Mouse (Mus musculus): ENCODE measurements at regions not wholly inside any gene's neighbourhood (a gene's known extent, or its start where the extent isn't known, plus 50 kb on each side); places are given as distances from the start of the nearest gene placed in this dataset.
A peak's percentile ranks its signal among the peaks of the same experiment; 100 is the strongest.

GRCm38 (mm10) chr16:55494162-55494561 lies 196.4 kb upstream of the Zpld1 start:
- TF ChIP-seq CTCF (IDR thresholded peaks at IDR 0.05) (no peak), EP300 (IDR thresholded peaks at IDR 0.05) (no peak)
- no peak for DNase-seq (ENCODE audit: low spot score)

GRCm38 (mm10) chr16:55492111-55492510 lies 194.3 kb upstream of the Zpld1 start:
- H3K4me1 ChIP-seq (ENCODE audit: insufficient read depth, low read depth, low read length), result no peaks in the 10 kb centered on the region
- no peak overlapping the region for H3K9ac ChIP-seq (replicated peaks; ENCODE audit: low read depth)
- H3K27me3 ChIP-seq (replicated peaks; ENCODE audit: insufficient read depth, low read length), result no peaks in the 10 kb centered on the region
- WGBS, result 72% methylated on average over 4 of the region's 4 CpGs
- H3K4me3 ChIP-seq (ENCODE audit: low read depth, low read length), result no peak overlapping the region
- no peak overlapping the region for H3K27ac ChIP-seq (ENCODE audit: low read length)
- H3K36me3 ChIP-seq (ENCODE audit: insufficient read depth, low read length), result no peaks in the 10 kb centered on the region
- H3K9me3 ChIP-seq (ENCODE audit: low read length), result no peaks in the 10 kb centered on the region
- H3K4me2 ChIP-seq (replicated peaks; ENCODE audit: low read depth, low read length), result no peak overlapping the region
- ATAC-seq (no peak), DNase-seq (ENCODE audit: low spot score) (no peak)
- TF ChIP-seq EP300 (IDR thresholded peaks at IDR 0.05) (no peak), CTCF (IDR thresholded peaks at IDR 0.05) (no peak)

More at GRCm38 (mm10) chr16:55494162-55494561, 196.4 kb upstream of the Zpld1 start:
- H3K9ac ChIP-seq (replicated peaks; ENCODE audit: low read depth), result no peak overlapping the region
- no peaks in the 10 kb centered on the region for H3K9me3 ChIP-seq (ENCODE audit: low read length)
- H3K4me3 ChIP-seq (ENCODE audit: low read depth, low read length), result no peak overlapping the region
- H3K4me1 ChIP-seq (ENCODE audit: insufficient read depth, low read depth, low read length), result no peaks in the 10 kb centered on the region
- H3K27ac ChIP-seq (ENCODE audit: low read length), result no peak overlapping the region
- 39% methylated on average over 5 of the region's 5 CpGs for WGBS
- H3K4me2 ChIP-seq (replicated peaks; ENCODE audit: low read depth, low read length), result no peak overlapping the region
- H3K27me3 ChIP-seq (replicated peaks; ENCODE audit: insufficient read depth, low read length), result no peaks in the 10 kb centered on the region
- H3K36me3 ChIP-seq (ENCODE audit: insufficient read depth, low read length), result no peaks in the 10 kb centered on the region
- no peak for ATAC-seq

GRCm38 (mm10) chr16:55484391-55484790 lies 186.6 kb upstream of the Zpld1 start:
- no peaks in the 10 kb centered on the region for H3K36me3 ChIP-seq (ENCODE audit: insufficient read depth, low read length)
- no peaks in the 10 kb centered on the region for H3K4me1 ChIP-seq (ENCODE audit: insufficient read depth, low read depth, low read length)
- no peak for ATAC-seq
- no peak overlapping the region for H3K4me3 ChIP-seq (ENCODE audit: low read depth, low read length)
- H3K27ac ChIP-seq (ENCODE audit: low read length), result no peak overlapping the region
- no peaks in the 10 kb centered on the region for H3K9me3 ChIP-seq (ENCODE audit: low read length)
- no peak for TF ChIP-seq CTCF (IDR thresholded peaks at IDR 0.05)
- TF ChIP-seq EP300 (IDR thresholded peaks at IDR 0.05), result no peak
- no peak overlapping the region for H3K4me2 ChIP-seq (replicated peaks; ENCODE audit: low read depth, low read length)
- H3K27me3 ChIP-seq (replicated peaks; ENCODE audit: insufficient read depth, low read length), result no peaks in the 10 kb centered on the region
- 66% methylated on average over 2 of the region's 2 CpGs for WGBS
- no peak overlapping the region for H3K9ac ChIP-seq (replicated peaks; ENCODE audit: low read depth)
- no peak for DNase-seq (ENCODE audit: low spot score)

- H3K36me3 ChIP-seq (ENCODE audit: insufficient read depth, low read length), result no peaks in the 10 kb centered on the region
- no peak overlapping the region for H3K27ac ChIP-seq (ENCODE audit: low read length)
- no peak overlapping the region for H3K9ac ChIP-seq (replicated peaks; ENCODE audit: low read depth)
- H3K4me2 ChIP-seq (replicated peaks; ENCODE audit: low read depth, low read length), result no peak overlapping the region
- no peaks in the 10 kb centered on the region for H3K4me1 ChIP-seq (ENCODE audit: insufficient read depth, low read depth, low read length)
- no peak for DNase-seq (ENCODE audit: low spot score)
- no peak for ATAC-seq
- TF ChIP-seq CTCF (IDR thresholded peaks at IDR 0.05), result no peak
- TF ChIP-seq EP300 (IDR thresholded peaks at IDR 0.05), result no peak
- no peak overlapping the region for H3K4me3 ChIP-seq (ENCODE audit: low read depth, low read length)
- no peaks in the 10 kb centered on the region for H3K9me3 ChIP-seq (ENCODE audit: low read length)
- 73% methylated on average over 11 of the region's 11 CpGs for WGBS
- no peaks in the 10 kb centered on the region for H3K27me3 ChIP-seq (replicated peaks; ENCODE audit: insufficient read depth, low read length)
Observed at GRCm38 (mm10) chr16:55480745-55481144, 183.0 kb upstream of the Zpld1 start.

- no peak overlapping the region for H3K4me2 ChIP-seq (replicated peaks; ENCODE audit: low read depth, low read length)
- no peak overlapping the region for H3K9ac ChIP-seq (replicated peaks; ENCODE audit: low read depth)
- WGBS, result 34% methylated on average over 7 of the region's 7 CpGs
- no peak overlapping the region for H3K4me3 ChIP-seq (ENCODE audit: low read depth, low read length)
- no peaks in the 10 kb centered on the region for H3K9me3 ChIP-seq (ENCODE audit: low read length)
- H3K27me3 ChIP-seq (replicated peaks; ENCODE audit: insufficient read depth, low read length), result no peaks in the 10 kb centered on the region
- H3K36me3 ChIP-seq (ENCODE audit: insufficient read depth, low read length), result no peaks in the 10 kb centered on the region
- H3K4me1 ChIP-seq (ENCODE audit: insufficient read depth, low read depth, low read length), result no peaks in the 10 kb centered on the region
- DNase-seq (ENCODE audit: low spot score) (peak; percentile 75), ATAC-seq (peak; percentile 67)
- peak; percentile 63 for TF ChIP-seq CTCF (IDR thresholded peaks at IDR 0.05)
- no peak for TF ChIP-seq EP300 (IDR thresholded peaks at IDR 0.05)
- no peak overlapping the region for H3K27ac ChIP-seq (ENCODE audit: low read length)
Observed at GRCm38 (mm10) chr16:55480304-55480703, 182.5 kb upstream of the Zpld1 start.

GRCm38 (mm10) chr16:55476544-55477208 lies 178.9 kb upstream of the Zpld1 start:
- no peak overlapping the region for H3K4me2 ChIP-seq (replicated peaks; ENCODE audit: low read depth, low read length)
- H3K9me3 ChIP-seq (ENCODE audit: low read length), result no peaks in the 10 kb centered on the region
- no peaks in the 10 kb centered on the region for H3K36me3 ChIP-seq (ENCODE audit: insufficient read depth, low read length)
- H3K27me3 ChIP-seq (replicated peaks; ENCODE audit: insufficient read depth, low read length), result no peaks in the 10 kb centered on the region
- ATAC-seq (peak; percentile 59), DNase-seq (ENCODE audit: low spot score) (peak; percentile 72)
- TF ChIP-seq EP300 (IDR thresholded peaks at IDR 0.05), result no peak
- TF ChIP-seq CTCF (IDR thresholded peaks at IDR 0.05), result peak; percentile 84
- H3K27ac ChIP-seq (ENCODE audit: low read length), result no peak overlapping the region
- no peak overlapping the region for H3K9ac ChIP-seq (replicated peaks; ENCODE audit: low read depth)
- 23% methylated on average over 17 of the region's 17 CpGs for WGBS
- H3K4me3 ChIP-seq (ENCODE audit: low read depth, low read length), result no peak overlapping the region
- H3K4me1 ChIP-seq (ENCODE audit: insufficient read depth, low read depth, low read length), result no peaks in the 10 kb centered on the region
